Mouse (Mus musculus): ENCODE measurements around the gene B3gnt6.
"Not testable (repeated sequence)": the region's sequence is repeated elsewhere in the genome, so short reads cannot be mapped to it uniquely, and the experiment has no call there.

DNA sequence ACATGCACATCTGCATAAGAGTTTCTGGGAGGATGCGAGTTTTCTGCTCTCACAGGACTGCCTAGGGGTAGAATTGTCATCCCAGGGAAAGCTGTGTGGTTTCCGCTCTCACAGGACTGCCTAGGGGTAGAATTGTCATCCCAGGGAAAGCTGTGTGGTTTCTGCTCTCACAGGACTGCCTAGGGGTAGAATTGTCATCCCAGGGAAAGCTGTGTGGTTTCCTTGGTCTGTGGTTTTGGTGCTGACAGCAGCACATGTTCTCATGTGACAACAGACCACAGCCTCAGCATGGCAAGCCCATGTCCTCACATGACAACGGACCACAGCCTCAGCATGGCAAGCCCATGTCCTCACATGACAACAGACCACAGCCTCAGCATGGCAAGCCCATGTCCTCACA lies 11.9 kb downstream of the B3gnt6 start:
- TF ChIP-seq E2F4 (IDR thresholded peaks at IDR 0.05; ENCODE audit: insufficient read depth); POLR2AphosphoS2 (IDR thresholded peaks at IDR 0.05; ENCODE audit: insufficient read length, low read depth); USF1 (IDR thresholded peaks at IDR 0.05; ENCODE audit: low read depth); POLR2A (IDR thresholded peaks at IDR 0.05; ENCODE audit: insufficient read length, low read depth); MAX (IDR thresholded peaks at IDR 0.05; ENCODE audit: low read depth); CEBPB (IDR thresholded peaks at IDR 0.05; ENCODE audit: insufficient read depth, poor library complexity, severe bottlenecking); MYOD1 (IDR thresholded peaks at IDR 0.05; ENCODE audit: control insufficient read depth in 1 of 3, insufficient read length in 2 of 3, low read depth in 2 of 3); TCF12 (IDR thresholded peaks at IDR 0.05; ENCODE audit: insufficient read depth, poor library complexity, severe bottlenecking); SRF (IDR thresholded peaks at IDR 0.05; ENCODE audit: control insufficient read depth, insufficient read length, low read depth); MYOG (IDR thresholded peaks at IDR 0.05; ENCODE audit: control insufficient read depth in 1 of 3, insufficient read depth in 1 of 3, insufficient read length in 2 of 3, low read depth in 2 of 3); REST (IDR thresholded peaks at IDR 0.05; ENCODE audit: insufficient read depth, insufficient read length); TCF3 (IDR thresholded peaks at IDR 0.05; ENCODE audit: insufficient read length, low read depth): not testable (repeated sequence)

Measured in myocyte (in vitro differentiated cells).